Mouse (Mus musculus) cerebellum, postnatal 36 days (tissue): ENCODE measurements around the gene Vti1a.
A peak's percentile ranks its signal among the peaks of the same experiment; 100 is the strongest.

Source experiments
- DNase-seq, 2 experiments: peaks; one replicate each; pipeline ENCODE4 v3.0.0; 2021 to 2022; ENCODE audit warnings: mixed read lengths in 2 of 2

The Vti1a gene

GRCm38 (mm10) chr19:55532681-55533080, 216.6 kb downstream of the Vti1a start:
- no peak for DNase-seq

DNA sequence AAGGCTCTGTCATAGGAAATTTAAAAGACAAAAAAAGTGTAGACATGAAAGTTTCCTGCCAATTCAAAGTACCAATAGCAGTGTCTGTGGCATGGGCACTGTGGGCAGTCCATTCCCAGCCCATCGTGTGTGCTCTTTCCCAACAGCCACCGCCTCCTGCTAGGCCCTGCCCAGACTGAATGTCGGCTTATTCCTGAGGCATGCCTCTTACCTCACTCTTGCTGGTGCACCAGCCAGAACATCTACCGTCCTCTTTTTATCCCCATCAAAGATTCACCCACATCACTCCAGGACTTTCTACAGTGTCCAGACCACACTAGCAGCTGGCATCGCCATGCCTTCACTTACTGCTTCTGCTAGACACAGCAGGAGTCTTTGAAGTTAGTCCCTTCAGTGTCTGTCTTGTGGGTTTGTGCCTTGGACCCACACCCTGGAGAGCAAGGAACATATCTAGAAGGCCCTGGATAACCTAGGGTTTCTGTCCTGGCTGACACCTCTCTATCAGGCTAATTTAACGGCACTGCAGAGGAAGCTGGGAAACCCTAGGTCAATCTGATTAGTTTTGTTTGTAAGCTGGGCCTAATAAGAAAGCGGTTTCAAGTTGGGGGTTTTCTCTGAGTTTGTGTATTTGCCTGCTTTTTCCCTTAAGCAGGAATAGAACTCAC, 220.3 kb downstream of the Vti1a start:
- DNase-seq, result no peak

DNA sequence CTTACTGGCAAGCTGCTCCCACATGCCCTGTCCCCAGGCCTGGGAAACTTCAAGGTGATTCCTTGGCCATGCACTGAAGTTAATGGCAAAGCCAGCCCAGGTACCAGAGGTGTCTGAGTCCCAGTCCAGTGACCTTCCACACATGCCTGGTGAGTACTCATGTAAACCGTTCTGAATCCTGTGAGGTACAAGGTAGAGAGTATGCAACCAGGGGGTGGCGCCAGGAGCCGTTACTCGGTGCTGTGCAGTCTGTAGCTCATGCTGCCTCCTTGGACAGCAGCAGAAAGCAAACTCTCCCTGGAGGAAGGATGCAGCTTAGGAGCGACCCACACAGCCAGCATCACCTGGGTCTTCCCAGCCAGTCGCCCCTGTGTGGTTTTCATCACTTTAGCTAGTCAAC, 221.6 kb downstream of the Vti1a start:
- no peak for DNase-seq

DNA sequence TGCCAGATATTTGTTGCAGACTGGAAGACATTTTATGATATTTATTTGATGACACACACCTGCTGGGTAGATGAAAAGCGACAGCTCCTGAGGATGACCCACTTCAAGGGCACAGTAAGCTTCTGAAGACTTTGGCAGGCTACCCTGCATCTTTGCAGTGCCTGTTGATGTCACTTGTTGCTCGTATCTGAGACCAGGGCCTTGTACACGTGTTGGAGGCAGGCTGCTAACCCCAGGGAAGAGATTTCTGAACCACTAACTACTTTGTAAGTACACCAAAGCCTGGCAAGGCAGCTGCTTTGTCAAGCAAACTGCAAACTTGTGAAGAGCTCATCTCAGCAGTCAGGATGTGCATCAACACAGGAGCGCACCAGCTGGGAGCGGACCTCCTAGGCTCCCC, 225.5 kb downstream of the Vti1a start:
- DNase-seq, result no peak

- DNase-seq, result no peak
Observed at GRCm38 (mm10) chr19:55542461-55542860, 226.4 kb downstream of the Vti1a start.

GRCm38 (mm10) chr19:55543188-55543587, 227.1 kb downstream of the Vti1a start:
- no peak for DNase-seq

DNA sequence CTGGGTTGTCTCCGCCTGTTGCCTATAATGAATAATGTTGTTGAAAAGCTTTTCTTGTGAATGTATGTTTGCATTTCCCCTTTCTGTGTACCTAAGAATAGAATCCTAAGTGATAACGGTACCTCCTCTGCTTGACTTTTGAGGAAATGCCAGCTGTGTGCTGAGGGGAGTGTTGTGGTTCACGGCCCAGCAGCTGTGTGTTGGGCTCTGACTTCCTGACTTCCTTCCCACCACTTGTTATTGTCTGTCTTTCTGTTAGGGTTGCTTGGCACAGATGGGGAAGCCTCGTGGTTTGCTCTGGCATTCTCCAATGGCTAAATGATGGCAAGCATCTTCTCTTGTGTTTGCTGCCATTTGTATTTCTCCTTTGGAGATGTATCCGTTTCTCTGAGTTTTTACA, 228.4 kb downstream of the Vti1a start:
- DNase-seq, result no peak

DNA sequence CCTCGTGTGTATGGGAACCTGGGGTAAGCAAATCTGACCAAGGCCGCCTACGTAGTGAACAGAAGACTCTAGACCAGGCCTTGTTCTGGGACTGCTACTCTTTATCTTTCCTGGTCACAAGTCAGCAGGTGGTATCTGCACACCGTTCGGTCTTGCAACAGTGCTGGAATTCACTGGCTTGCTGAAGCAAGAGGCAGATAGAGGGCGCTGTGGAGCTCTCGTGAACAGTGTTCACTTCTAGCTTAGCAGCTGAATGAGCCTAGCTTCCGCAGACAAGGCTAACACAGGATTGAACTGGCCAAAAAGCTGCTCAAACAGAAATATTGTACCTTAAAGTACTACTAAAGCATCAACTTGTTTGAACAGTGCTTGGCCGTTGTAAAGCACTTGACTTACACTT, 229.4 kb downstream of the Vti1a start:
- DNase-seq, result peak; percentile 55 to 62

DNA sequence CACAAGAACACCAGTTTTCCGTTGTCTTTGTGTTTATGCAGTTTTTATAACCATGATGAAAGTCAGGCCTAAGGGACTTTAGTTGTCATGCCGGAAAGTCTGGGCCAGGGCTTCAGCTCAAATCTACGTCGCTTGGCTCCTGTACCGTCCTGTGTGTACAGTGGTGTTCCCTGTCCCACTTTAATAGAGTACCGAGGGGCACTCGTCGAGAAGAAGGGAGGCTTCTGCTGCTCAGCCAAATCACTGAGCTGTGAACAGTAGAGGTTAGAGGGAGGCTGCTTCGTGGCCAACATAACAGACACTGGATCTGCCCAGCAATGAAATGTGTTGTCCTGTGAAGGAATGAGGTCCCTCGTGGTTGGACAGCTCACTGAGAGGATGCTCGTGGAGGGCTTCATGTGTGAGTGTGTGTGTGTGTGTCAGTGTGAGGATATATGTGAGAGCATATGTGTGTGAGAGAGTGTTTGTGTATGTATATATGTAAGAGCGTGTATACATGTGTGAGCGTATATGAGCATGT, 230.0 kb downstream of the Vti1a start:
- no peak for DNase-seq

DNA sequence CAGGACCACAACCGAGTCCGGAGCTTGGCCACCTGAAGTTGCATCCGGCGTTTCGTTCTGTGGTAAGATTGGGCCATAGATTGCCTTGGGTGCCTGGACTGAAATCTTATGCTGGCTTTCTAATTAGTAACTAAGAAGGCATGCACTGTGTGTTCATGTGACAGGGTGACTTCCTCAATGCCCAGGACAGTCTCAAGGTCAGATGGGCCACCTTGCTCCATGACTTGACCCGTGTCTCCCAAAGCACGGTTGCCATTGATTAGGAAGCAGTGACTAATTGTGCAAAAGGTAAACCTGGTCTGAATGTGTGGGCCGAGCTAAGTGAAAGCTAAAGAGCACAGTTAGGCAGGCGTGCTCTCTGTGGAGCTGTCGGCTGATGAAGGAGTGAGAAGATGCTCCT, 232.1 kb downstream of the Vti1a start:
- DNase-seq, result no peak

DNA sequence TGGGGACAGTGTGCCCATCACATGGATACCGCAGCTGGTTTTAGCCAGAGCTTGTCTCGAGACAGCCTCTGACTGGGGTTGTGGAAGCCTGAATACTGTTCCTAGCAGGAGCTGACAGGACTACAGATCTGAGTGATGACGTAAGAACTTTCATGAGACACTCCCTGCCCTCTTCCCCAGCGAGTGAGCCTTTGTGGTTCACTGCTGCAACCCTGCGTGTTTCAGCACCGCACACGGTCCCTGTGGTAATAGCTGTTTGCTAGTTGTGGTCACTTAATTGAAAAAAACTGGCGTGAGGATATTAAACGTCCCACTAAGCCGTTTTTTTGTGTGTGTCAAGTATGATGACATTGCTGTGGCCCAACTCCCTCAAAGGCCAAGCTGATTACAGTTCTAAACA, 232.6 kb downstream of the Vti1a start:
- no peak for DNase-seq

DNA sequence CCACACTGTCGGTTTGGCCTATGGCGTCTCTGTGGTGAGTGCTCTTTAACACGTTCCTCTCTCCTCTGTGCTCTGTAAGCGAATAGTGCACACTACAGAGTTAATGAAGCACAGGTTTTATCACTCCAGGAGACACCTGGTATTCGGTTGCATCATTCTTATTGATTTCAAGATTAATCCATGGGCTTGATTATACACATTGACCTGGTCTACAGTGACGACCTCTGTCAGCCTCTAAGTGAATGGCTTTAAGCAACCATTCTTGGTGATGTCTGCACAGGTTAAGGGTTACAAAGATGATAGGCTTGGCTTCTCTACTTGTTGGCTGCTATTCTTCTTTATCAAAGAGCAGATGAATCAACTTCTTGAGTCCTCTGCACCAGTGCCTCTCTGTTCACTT, 234.1 kb downstream of the Vti1a start:
- no peak for DNase-seq

DNA sequence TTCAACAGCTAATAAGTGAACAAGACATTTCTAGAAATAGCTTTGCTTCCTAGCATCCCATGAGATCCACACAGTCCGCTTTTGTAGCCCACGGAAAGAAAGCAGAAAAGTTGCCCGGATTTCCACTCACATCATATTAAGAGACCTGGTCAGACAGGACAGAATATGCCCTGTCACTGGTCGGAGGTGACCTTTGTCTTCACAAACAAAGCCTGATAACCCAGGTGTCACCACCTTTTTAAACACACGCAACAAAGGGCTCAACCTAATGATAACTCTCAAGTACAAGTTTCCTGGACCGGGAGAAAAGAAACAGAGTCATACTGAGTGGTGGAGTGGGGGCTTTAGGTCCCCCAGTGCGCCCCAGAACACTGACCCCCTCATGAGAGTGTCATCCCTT, 236.2 kb downstream of the Vti1a start:
- no peak for DNase-seq

DNA sequence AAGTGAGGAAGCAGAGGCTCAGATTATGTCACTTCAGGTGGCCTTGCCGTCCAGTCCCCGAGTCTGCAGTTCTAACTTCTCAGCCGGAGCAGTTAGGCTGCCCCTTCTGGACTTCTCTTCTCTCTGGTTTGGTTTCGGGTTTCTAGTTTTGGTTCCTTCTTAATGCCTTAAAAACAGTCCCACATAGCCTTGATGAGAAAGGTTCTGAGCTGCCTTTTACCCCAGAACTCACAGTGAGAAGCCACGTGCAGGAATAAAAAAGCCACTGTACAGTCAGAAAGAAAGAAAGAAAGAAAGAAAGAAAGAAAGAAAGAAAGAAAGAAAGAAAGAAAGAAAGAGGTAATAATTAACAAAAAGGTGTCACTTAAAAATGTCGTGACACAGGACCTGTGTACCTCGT, 236.8 kb downstream of the Vti1a start:
- DNase-seq, result no peak

DNA sequence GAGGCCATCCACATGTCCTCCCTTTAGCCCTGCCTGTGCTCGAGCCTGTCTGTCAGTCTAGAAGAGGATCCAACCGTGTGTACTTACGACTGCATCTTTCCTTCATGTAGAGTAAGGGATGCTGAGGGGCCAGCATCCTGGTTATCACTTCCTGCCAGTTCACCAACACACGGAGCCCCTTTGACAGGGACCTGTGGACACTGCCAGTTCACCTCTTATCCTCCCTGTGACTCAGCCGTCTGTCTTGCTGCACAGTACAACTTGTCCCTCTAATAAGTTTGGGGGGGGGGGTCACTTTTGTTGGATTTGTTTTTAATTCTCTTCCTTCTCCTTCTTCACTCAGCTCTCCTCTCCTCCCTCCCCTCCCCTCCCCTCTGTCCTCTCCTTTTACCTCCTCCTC, 238.2 kb downstream of the Vti1a start:
- no peak for DNase-seq

- DNase-seq, result no peak
Observed at GRCm38 (mm10) chr19:55554703-55555102, 238.6 kb downstream of the Vti1a start.

DNA sequence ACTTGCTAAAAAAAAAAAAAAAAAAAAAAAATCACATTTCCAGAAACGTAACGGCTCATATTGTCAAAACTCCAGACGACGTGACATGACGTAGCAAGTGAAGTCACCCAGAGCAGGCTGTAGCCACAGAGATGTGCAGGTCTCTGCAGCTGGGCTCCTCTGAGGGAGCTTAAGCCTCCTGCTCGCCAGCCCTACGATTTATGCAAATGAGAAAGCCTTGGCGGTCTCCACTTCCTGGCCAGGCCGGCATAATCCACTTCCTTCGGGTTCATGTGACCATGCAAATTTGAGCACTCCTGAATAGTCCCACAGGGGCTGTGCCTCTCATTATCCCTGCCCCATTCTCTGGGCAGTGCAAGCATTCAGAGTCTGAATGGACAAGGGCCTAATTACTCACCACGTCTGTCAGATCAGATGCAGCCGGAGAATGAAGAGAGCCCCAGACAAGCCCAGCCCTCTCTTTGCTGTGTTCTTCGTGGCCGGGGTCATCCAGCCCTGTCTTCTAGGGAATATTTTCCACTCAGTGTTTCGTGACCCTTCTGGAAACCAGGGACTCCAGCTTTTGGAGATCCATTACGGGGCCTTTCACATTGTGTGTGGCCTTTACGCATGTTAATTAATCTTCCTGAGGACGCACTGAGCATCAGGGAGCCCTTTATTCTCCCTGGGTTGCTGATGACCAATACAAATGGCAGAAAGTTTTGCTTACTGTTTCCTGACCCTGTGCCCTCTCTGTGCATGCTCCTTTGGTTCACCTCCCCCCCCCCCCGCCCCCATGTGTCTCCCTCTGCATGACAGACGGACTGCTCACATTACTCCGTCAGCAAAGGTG, 240.3 kb downstream of the Vti1a start:
- DNase-seq, result no peak

DNA sequence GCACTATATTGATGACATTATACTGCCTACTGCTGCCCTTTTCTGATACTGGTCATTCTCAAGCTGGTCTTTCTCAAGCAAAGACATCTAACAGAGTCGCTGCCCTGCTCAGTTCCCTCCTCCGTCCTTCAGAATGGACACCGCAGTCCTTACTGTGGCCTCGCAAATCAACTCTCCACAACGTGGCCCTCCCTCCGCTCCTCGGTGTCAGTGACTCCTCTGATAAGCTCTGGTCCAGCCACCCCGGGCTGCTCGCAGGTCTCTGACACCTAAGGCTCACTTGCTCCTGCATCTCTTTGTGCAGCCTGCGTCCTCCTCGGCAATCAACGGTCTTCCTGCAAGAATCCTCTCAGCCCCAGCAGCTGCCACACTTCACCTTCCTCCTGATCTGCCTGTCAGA, 243.2 kb downstream of the Vti1a start:
- no peak for DNase-seq

- DNase-seq, result no peak
Observed at GRCm38 (mm10) chr19:55560088-55560682, 244.1 kb downstream of the Vti1a start.

- no peak for DNase-seq
Observed at GRCm38 (mm10) chr19:55561469-55561868, 245.4 kb downstream of the Vti1a start.

DNA sequence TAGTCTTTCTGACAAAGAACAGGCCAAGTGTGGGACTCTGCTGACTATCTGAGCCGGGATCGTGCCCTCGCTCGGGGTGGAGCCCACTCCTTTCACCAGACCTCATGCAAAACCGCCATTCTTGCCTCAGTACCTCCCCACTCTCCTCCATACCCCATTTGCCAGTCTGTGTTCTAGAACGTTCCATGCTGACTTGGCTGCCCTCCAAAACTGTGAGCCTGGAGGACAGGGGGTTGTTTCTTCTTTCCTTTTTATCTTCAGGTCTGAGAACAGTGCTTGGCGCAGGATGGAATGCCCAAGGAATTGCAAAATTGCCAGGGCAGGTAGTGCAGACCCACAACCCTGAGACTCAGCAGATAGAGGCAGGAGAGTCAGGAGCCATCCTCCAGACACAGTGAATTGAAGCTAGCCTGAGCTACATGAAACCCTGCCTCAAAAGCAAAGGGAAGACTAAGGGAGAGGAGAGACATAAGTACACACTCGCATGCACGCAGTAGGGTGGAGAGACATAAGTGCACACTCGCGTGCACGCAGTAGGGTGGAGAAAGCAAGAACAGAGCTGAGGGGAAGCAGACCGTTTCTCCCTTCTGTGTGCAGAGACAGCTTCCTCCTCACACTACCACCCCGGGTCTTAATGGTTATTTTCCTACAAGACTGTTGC, 246.5 kb downstream of the Vti1a start:
- peak in 1 of 2 experiments; percentile 21 for DNase-seq

DNA sequence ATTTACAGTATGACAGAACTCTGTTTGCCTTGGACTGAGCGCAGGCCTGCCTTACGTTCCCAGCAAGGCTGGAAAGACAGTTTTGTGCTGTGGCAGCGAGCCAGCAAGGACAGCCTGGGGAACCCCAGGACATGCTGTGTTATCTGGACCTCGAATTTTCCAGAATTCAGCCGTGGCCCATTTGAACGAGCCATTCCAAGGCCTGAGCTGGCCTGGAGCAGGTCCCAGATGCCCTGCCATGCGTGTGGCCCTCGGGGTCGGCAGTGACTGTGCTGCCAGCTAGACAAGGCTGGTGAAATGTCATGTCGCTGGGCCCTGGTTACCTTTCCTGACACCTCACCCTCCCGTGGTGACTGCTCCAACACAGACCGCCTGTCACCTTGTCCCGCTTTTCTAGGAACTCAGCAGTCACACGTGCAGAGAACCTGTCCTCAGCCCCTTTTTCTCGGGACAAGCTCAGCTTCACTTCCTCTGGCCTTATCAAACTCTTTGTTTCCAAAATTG, 247.1 kb downstream of the Vti1a start:
- peak; percentile 84 to 86 for DNase-seq
